Mouse (Mus musculus): Measurements from ENCODE around the gene Hist1h1d.
A peak's percentile ranks its signal among the peaks of the same experiment; 100 is the strongest.
"Not testable (repeated sequence)": the region's sequence is repeated elsewhere in the genome, so short reads cannot be mapped to it uniquely, and the experiment has no call there.

Hist1h1d gene

GRCm38 (mm10) chr13:23591886-23592285, 38.8 kb downstream of the Hist1h1d start:
- DNase-seq (ENCODE audit: low spot score): not testable (repeated sequence)

GRCm38 (mm10) chr13:23592614-23593013, 39.6 kb downstream of the Hist1h1d start:
- DNase-seq (ENCODE audit: low spot score): no peak

GRCm38 (mm10) chr13:23593051-23593770, 40.1 kb downstream of the Hist1h1d start:
- DNase-seq (ENCODE audit: low spot score): no peak

GRCm38 (mm10) chr13:23595185-23595584, 42.1 kb downstream of the Hist1h1d start:
- no peak for DNase-seq (ENCODE audit: low spot score)

GRCm38 (mm10) chr13:23595622-23596372, 42.7 kb downstream of the Hist1h1d start:
- DNase-seq (ENCODE audit: low spot score): no peak

- DNase-seq (ENCODE audit: low spot score): peak; percentile 83
Observed at GRCm38 (mm10) chr13:23597957-23598356, 44.9 kb downstream of the Hist1h1d start.

GRCm38 (mm10) chr13:23603182-23603699, 50.2 kb downstream of the Hist1h1d start:
- no peak for DNase-seq (ENCODE audit: low spot score)

GRCm38 (mm10) chr13:23604452-23604851, 51.4 kb downstream of the Hist1h1d start:
- DNase-seq (ENCODE audit: low spot score): no peak

GRCm38 (mm10) chr13:23605052-23605451, 52.0 kb downstream of the Hist1h1d start:
- DNase-seq (ENCODE audit: low spot score): no peak

GRCm38 (mm10) chr13:23609209-23609608, 56.1 kb downstream of the Hist1h1d start:
- no peak for DNase-seq (ENCODE audit: low spot score)

- no peak for DNase-seq (ENCODE audit: low spot score)
Observed at GRCm38 (mm10) chr13:23609844-23610243, 56.8 kb downstream of the Hist1h1d start.
